8 mouse cellular contexts compared by ENCODE assay signal in the genomic region with DNA sequence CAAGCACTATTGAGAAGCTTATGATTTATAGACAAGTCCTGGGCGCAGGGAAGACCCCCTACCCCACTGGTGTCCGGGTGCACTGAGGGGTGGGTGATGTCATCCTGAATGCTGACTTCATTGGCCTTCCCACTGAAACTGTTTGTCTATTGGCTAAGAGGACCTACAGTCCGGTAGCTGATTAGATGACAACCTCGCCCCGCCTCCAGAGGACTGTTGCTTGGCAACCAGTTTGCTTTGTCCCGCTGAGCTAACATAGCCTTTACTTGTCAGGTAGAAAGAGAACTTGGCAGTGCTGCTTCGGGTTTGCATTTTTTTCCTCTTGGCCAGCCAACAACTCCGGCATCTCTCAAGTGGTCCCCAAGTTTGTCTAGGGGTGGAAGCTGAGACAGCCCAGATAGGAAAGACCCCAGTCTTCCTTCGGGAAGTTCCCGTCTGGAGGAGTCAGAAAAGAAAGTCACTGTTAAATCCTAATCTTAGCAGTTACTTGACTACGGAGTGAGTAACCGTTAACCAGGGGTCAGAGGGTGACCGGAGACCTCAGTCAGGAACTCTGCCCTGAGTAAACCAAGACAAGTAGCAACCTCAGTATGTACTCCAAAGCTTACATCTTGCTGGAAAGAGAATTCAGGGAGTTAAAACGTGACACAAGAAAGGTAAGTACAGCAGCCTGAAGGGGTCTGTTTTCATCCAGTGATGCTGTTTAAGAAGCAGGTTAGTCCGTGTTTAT. TPM values are rescaled to one million over a fixed set of nuclear protein-coding genes. Genes with fewer than 3 reads are reported as not detected.
DNase-seq lines count a peak whose midpoint lies in the region; ATAC-seq lines count a peak whose summit lies in the region.

TSS of gene Ube2u (plus strand) at position 258 of the 730 bp plus-strand sequence.

- peak within 1 kb of the TSS; percentile 40 for H3K4me2 ChIP-seq in embryonic facial prominence, embryonic 12.5 days (replicated peaks)
- H3K4me2 ChIP-seq in heart, embryonic 16.5 days (ENCODE audit: low read depth, low read length), result peak within 1 kb of the TSS; percentile 58
- peak within 1 kb of the TSS; percentile 39 for H3K4me2 ChIP-seq in liver, embryonic 11.5 days
- H3K4me2 ChIP-seq in neural tube, embryonic 11.5 days (ENCODE audit: low read depth), result peak within 1 kb of the TSS; percentile 35

- peak within 1 kb of the TSS; percentile 25 for H3K4me3 ChIP-seq in embryonic facial prominence, embryonic 12.5 days
- H3K4me3 ChIP-seq in heart, embryonic 16.5 days (ENCODE audit: low read length), result peak within 1 kb of the TSS; percentile 40
- H3K4me3 ChIP-seq in liver, embryonic 11.5 days (ENCODE audit: low read depth, low read length), result peak within 1 kb of the TSS; percentile 20; the same call in 1 of the 2 replicates
- no peak within 1 kb of the TSS for H3K4me3 ChIP-seq in neural tube, embryonic 11.5 days (ENCODE audit: low read depth, low read length)

- H3K27me3 ChIP-seq in embryonic facial prominence, embryonic 12.5 days, result no peaks in the 10 kb centered on the region
- H3K27me3 ChIP-seq in heart, embryonic 16.5 days (ENCODE audit: control insufficient read depth, insufficient read depth, low read length), result no peaks in the 10 kb centered on the region
- H3K27me3 ChIP-seq in liver, embryonic 11.5 days (replicated peaks; ENCODE audit: control insufficient read depth, insufficient read depth, low read length), result no peaks in the 10 kb centered on the region
- H3K27me3 ChIP-seq in neural tube, embryonic 11.5 days (ENCODE audit: control insufficient read depth, insufficient read depth, low read length), result no peaks in the 10 kb centered on the region

- H3K36me3 ChIP-seq in embryonic facial prominence, embryonic 12.5 days, result no peaks in the 10 kb centered on the region
- no peaks in the 10 kb centered on the region for H3K36me3 ChIP-seq in heart, embryonic 16.5 days (ENCODE audit: control insufficient read depth, insufficient read depth)
- no peaks in the 10 kb centered on the region for H3K36me3 ChIP-seq in liver, embryonic 11.5 days (ENCODE audit: control insufficient read depth, insufficient read depth, low read length)
- H3K36me3 ChIP-seq in neural tube, embryonic 11.5 days (ENCODE audit: control insufficient read depth, insufficient read depth, low read length), result no peaks in the 10 kb centered on the region

- peak; percentile 60 for DNase-seq in adrenal gland, postnatal 25 days
- peak; percentile 87 for DNase-seq in kidney, postnatal 14 days
- DNase-seq in liver, embryonic 11.5 days (ENCODE audit: low spot score), result peak; percentile 36
- DNase-seq in neural tube, embryonic 11.5 days (ENCODE audit: low spot score), result peak; percentile 73
- no peak for DNase-seq in thymus, adult 18-20 months

- no peak within 1 kb of the TSS for H3K27ac ChIP-seq in embryonic facial prominence, embryonic 12.5 days
- no peak within 1 kb of the TSS for H3K27ac ChIP-seq in heart, embryonic 16.5 days (ENCODE audit: low read length)
- no peak within 1 kb of the TSS for H3K27ac ChIP-seq in liver, embryonic 11.5 days (ENCODE audit: low read depth, low read length)
- no peak within 1 kb of the TSS for H3K27ac ChIP-seq in neural tube, embryonic 11.5 days (ENCODE audit: low read depth, low read length)

- no peaks in the 10 kb centered on the region for H3K9me3 ChIP-seq in embryonic facial prominence, embryonic 12.5 days
- no peaks in the 10 kb centered on the region for H3K9me3 ChIP-seq in heart, embryonic 16.5 days (replicated peaks; ENCODE audit: control insufficient read depth, low read length)
- no peaks in the 10 kb centered on the region for H3K9me3 ChIP-seq in liver, embryonic 11.5 days (ENCODE audit: control insufficient read depth, low read length)
- H3K9me3 ChIP-seq in neural tube, embryonic 11.5 days (ENCODE audit: control insufficient read depth, low read length), result no peaks in the 10 kb centered on the region

- peak; percentile 74; the same call in 1 of the 2 replicates for ATAC-seq in embryonic facial prominence, embryonic 12.5 days (ENCODE audit: insufficient number of reproducible peaks, insufficient read depth, low FRiP score, low TSS enrichment)
- ATAC-seq in heart, embryonic 16.5 days (replicated peaks; ENCODE audit: extremely low read depth, insufficient read depth, low FRiP score), result peak; percentile 55; the same call in 1 of the 2 replicates
- 0 out of 2 replicates have a peak, but pooled peaks have one; percentile 26 for ATAC-seq in liver, embryonic 11.5 days (replicated peaks; ENCODE audit: low FRiP score)
- ATAC-seq in neural tube, embryonic 11.5 days (ENCODE audit: insufficient read depth, low FRiP score, low TSS enrichment), result peak; percentile 95
- no peak for ATAC-seq in activated CD4-positive, CD25-positive, alpha-beta regulatory T cell, adult 4 months

- H3K9ac ChIP-seq in embryonic facial prominence, embryonic 12.5 days, result 0 out of 2 replicates have a peak within 1 kb of the TSS, but pooled peaks have one; percentile 11
- 0 out of 2 replicates have a peak within 1 kb of the TSS, but pooled peaks have one; percentile 42 for H3K9ac ChIP-seq in heart, embryonic 16.5 days (ENCODE audit: low read length)
- H3K9ac ChIP-seq in liver, embryonic 11.5 days (ENCODE audit: low read depth, low read length), result no peak within 1 kb of the TSS
- 0 out of 2 replicates have a peak within 1 kb of the TSS, but pooled peaks have one; percentile 24 for H3K9ac ChIP-seq in neural tube, embryonic 11.5 days (ENCODE audit: low read length)

- 0 out of 2 replicates have a peak, but pooled peaks cover 4% of the 10 kb centered on the region for H3K4me1 ChIP-seq in embryonic facial prominence, embryonic 12.5 days
- peaks cover 5% of the 10 kb centered on the region; the same call in 1 of the 2 replicates for H3K4me1 ChIP-seq in heart, embryonic 16.5 days (ENCODE audit: control insufficient read depth, insufficient read depth, low read length)
- H3K4me1 ChIP-seq in liver, embryonic 11.5 days (replicated peaks; ENCODE audit: control insufficient read depth, insufficient read depth, low read length), result no peaks in the 10 kb centered on the region
- no peaks in the 10 kb centered on the region for H3K4me1 ChIP-seq in neural tube, embryonic 11.5 days (ENCODE audit: control insufficient read depth, insufficient read depth, low read length)

- WGBS in embryonic facial prominence, embryonic 12.5 days, result 23% methylated on average over 15 of the region's 15 CpGs
- WGBS in heart, embryonic 16.5 days, result 25% methylated on average over 15 of the region's 15 CpGs
- WGBS in liver, embryonic 11.5 days, result 39% methylated on average over 15 of the region's 15 CpGs
- WGBS in neural tube, embryonic 11.5 days, result 29% methylated on average over 15 of the region's 15 CpGs

RNA-seq across cellular contexts. Expression of gene Ube2u, which starts in this region (rescaled TPM):
- total RNA-seq in adrenal gland, postnatal 25 days (2021), result not detected in 2 replicates
- polyA plus RNA-seq in embryonic facial prominence, embryonic 12.5 days (2016; fragmentation: Nextera tagmentation; extraction: Ambion mirVana), result 0.40 and 1.1 TPM in 2 replicates
- 0.16 and 0.27 TPM in 2 replicates for polyA plus RNA-seq in heart, embryonic 16.5 days (2015; fragmentation: Nextera tagmentation; extraction: Ambion mirVana)
- polyA plus RNA-seq in liver, embryonic 11.5 days (2014; fragmentation: Nextera tagmentation; extraction: Ambion mirVana), result 0.12 and 0.25 TPM in 2 replicates
- 0.49 and 0.62 TPM in 2 replicates for polyA plus RNA-seq in neural tube, embryonic 11.5 days (2014; fragmentation: Nextera tagmentation; extraction: Ambion mirVana)
- not detected for polyA plus RNA-seq in activated CD4-positive, CD25-positive, alpha-beta regulatory T cell, adult 4 months (2017; shearing (Covaris generic))

Comparison
In these comparisons a context has a peak if more than half of its experiments do, and no peak if none do; other contexts are left out.
1. Peak in DNase-seq in adrenal gland, postnatal 25 days; RNA of the gene not detected or under 1 TPM.
2. Peak in ATAC-seq, H3K4me3 ChIP-seq, H3K9ac ChIP-seq and H3K4me2 ChIP-seq in heart, embryonic 16.5 days; RNA of the gene not detected or under 1 TPM.
3. Peak in DNase-seq, ATAC-seq, H3K4me3 ChIP-seq and H3K4me2 ChIP-seq in liver, embryonic 11.5 days; RNA of the gene not detected or under 1 TPM.
4. Peak in DNase-seq, ATAC-seq, H3K9ac ChIP-seq and H3K4me2 ChIP-seq in neural tube, embryonic 11.5 days; RNA of the gene not detected or under 1 TPM.